Mouse (Mus musculus) lung, postnatal 0 days (tissue): Measurements from ENCODE around the gene Gm20388. TPM values are rescaled to one million over a fixed set of nuclear protein-coding genes. Genes with fewer than 3 reads are reported as not detected.

Source experiments
- ATAC-seq: fragments of 200-750 bp; cut with Nextera tagmentation; 2 replicates; pipeline ENCODE4 v1.8.0; 2017; ENCODE audit warnings: moderate library complexity
- DNase-seq: peaks from one replicate; pipeline ENCODE4 v3.0.0-alpha.2; 2016; ENCODE audit warnings: low spot score
- H3K27ac ChIP-seq: fragments of 300-500 bp; sonication (generic); 2 replicates; pipeline ENCODE4 v1.5.1; 2014; ENCODE audit warnings: antibody characterized with exemption, mild to moderate bottlenecking, low read length, mixed read lengths
- H3K27me3 ChIP-seq: fragments of 300-500 bp; sonication (generic); replicated peaks from 2 replicates; pipeline ENCODE4 v1.6.1; 2014; ENCODE audit warnings: low read length, mixed read lengths; ENCODE audit not compliant: insufficient read depth
- H3K36me3 ChIP-seq: fragments of 300-500 bp; sonication (generic); 2 replicates; pipeline ENCODE4 v1.6.1; 2014; ENCODE audit warnings: low read length, mixed read lengths; ENCODE audit not compliant: insufficient read depth
- H3K4me1 ChIP-seq: fragments of 300-500 bp; sonication (generic); 2 replicates; pipeline ENCODE4 v1.6.1; 2014; ENCODE audit warnings: antibody characterized with exemption, low read depth, low read length, mixed read lengths; ENCODE audit not compliant: insufficient read depth
- H3K4me2 ChIP-seq: fragments of 300-500 bp; sonication (generic); replicated peaks from 2 replicates; pipeline ENCODE4 v1.6.1; 2014; ENCODE audit warnings: low read depth, mild to moderate bottlenecking, low read length, moderate library complexity, mixed read lengths
- H3K4me3 ChIP-seq: fragments of 300-500 bp; sonication (generic); 2 replicates; pipeline ENCODE4 v1.5.1; 2014; ENCODE audit warnings: low read depth, low read length
- H3K9ac ChIP-seq: fragments of 300-500 bp; sonication (generic); replicated peaks from 2 replicates; pipeline ENCODE4 v1.6.1; 2014; ENCODE audit warnings: low read depth, mild to moderate bottlenecking
- H3K9me3 ChIP-seq: fragments of 300-500 bp; sonication (generic); 2 replicates; pipeline ENCODE4 v1.6.1; 2016; ENCODE audit warnings: low read length, mixed read lengths
- CTCF ChIP-seq: IDR thresholded peaks from 2 replicates; pipeline ENCODE4 v1.5.1; 2016; ENCODE audit warnings: antibody characterized with exemption, mild to moderate bottlenecking
- EP300 ChIP-seq: IDR thresholded peaks from 2 replicates; pipeline ENCODE4 v1.6.1; 2016; ENCODE audit warnings: antibody characterized with exemption, mild to moderate bottlenecking, control low read depth
- WGBS: fragments of 180-500 bp; shearing (Covaris S2); extraction: QIAGEN DNeasy Blood & Tissue Kit; methylation state at CpG from one replicate; pipeline ENCODE4 v1.1.7; 2014; 5-methylcytosine and 5-hydroxymethylcytosine counted together
- polyA plus RNA-seq: library from polyadenylated mRNA; unstranded; fragments of >200 nt; fragmentation: Nextera tagmentation; extraction: Ambion mirVana; gene quantifications from 2 replicates; pipeline ENCODE4 v1.2.1, GENCODE M21; 2015

Gene Gm20388
- polyA plus RNA-seq, 1 experiment from 2014 or later = not detected

DNA sequence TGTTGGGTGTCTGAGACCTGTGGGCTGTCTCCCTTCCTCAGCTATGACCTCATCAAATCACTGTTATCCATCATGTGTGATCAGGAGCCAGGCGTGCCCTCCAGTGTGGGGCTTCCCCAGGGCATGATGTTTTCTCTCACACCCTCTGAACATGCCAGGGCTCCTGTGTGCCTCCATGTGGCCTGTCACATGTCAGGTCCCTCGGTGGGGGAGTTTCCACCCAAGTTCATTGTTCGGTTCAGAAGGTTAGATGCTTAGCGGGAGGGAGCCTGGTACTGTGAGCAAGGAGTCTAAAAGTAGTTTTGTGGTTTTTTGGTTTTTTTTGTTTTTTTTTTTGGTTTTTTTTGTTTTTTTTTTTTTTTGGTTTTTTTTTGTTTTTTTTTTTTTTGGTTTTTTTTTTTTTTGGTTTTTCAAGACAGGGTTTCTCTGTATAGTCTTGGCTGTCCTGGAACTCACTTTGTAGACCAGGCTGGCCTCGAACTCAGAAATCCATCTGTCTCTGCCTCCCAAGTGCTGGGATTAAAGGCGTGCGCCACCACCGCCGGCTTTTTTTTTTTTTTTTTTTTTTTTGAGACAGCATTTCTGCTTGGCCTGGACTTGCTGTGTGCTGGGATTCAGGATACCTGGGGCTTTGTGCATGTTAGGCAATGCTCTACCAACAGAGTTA, 553.4 kb downstream of the Gm20388 start:
- DNase-seq (no peak), ATAC-seq (no peak)
- 94% methylated on average over 8 of the region's 9 CpGs for WGBS
- Histone ChIP-seq H3K36me3 (no peaks in the 10 kb centered on the region), H3K9me3 (no peaks in the 10 kb centered on the region), H3K9ac (no peak overlapping the region), H3K27me3 (no peaks in the 10 kb centered on the region), H3K4me2 (no peak overlapping the region), H3K27ac (no peak overlapping the region), H3K4me3 (no peak overlapping the region), H3K4me1 (peaks cover 26% of the 10 kb centered on the region; the same call in 1 of the 2 replicates)
- TF ChIP-seq EP300 (no peak), CTCF (no peak)

DNA sequence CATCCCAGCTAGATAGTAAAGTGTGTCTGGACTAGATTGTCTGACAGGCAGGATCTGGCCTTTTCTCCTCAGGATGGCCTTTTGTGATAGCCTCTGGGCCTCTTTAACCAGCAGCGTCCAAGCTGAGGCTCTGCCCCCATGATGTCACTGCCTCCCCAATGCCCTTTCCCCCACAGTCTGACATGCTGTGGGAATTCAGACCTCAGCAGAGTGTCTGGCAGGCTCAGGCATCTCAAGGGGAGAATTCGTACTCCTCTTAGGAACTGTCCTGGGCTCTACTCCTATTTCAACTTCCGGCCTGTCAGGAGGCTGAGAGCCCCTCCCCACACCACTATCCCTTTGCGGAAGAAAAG, 553.9 kb downstream of the Gm20388 start:
- no peaks in the 10 kb centered on the region for H3K9me3 ChIP-seq
- TF ChIP-seq CTCF (no peak), EP300 (no peak)
- peaks cover 24% of the 10 kb centered on the region; the same call in 1 of the 2 replicates for H3K4me1 ChIP-seq
- H3K27ac ChIP-seq = no peak overlapping the region
- no peak overlapping the region for H3K9ac ChIP-seq
- no peak for ATAC-seq
- DNase-seq = no peak
- 68% methylated on average over 4 of the region's 4 CpGs for WGBS
- no peaks in the 10 kb centered on the region for H3K27me3 ChIP-seq
- no peaks in the 10 kb centered on the region for H3K36me3 ChIP-seq
- no peak overlapping the region for H3K4me2 ChIP-seq
- H3K4me3 ChIP-seq = no peak overlapping the region

DNA sequence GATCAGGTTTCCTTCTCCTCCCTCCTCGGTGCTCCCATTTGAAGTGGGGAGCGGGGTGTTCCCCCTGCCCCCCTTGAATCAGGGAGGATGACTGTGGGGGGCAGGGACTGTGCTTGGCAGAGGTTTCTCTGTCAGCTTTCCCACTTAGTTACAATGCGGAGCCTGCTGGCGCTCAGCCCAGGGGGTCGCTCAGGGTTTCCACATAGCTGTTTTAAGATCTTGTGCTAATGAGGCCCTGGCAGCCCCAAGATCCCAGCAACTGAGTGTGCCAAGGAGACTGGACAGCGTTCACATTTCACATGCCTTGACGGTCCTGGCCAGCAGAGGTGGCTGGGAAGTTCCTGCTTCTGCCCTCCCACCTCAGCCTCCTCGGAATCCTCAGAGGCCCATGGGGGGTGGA, 555.1 kb downstream of the Gm20388 start:
- peak; percentile 14; the same call in 1 of the 2 replicates for TF ChIP-seq CTCF
- TF ChIP-seq EP300 = no peak
- H3K4me2 ChIP-seq = no peak overlapping the region
- H3K9me3 ChIP-seq = no peaks in the 10 kb centered on the region
- no peaks in the 10 kb centered on the region for H3K27me3 ChIP-seq
- no peak overlapping the region for H3K27ac ChIP-seq
- no peak overlapping the region for H3K9ac ChIP-seq
- peaks cover 15% of the 10 kb centered on the region; the same call in 1 of the 2 replicates for H3K4me1 ChIP-seq
- 8% methylated on average over 8 of the region's 8 CpGs for WGBS
- H3K36me3 ChIP-seq = no peaks in the 10 kb centered on the region
- DNase-seq (peak; percentile 82), ATAC-seq (peak; percentile 58)
- no peak overlapping the region for H3K4me3 ChIP-seq

GRCm38 (mm10) chr8:120466266-120466665, 555.6 kb downstream of the Gm20388 start:
- 64% methylated on average over 10 of the region's 10 CpGs for WGBS
- Histone ChIP-seq H3K4me2 (no peak overlapping the region), H3K9me3 (no peaks in the 10 kb centered on the region), H3K27ac (no peak overlapping the region), H3K9ac (no peak overlapping the region), H3K27me3 (no peaks in the 10 kb centered on the region), H3K36me3 (no peaks in the 10 kb centered on the region), H3K4me1 (peaks cover 11% of the 10 kb centered on the region; the same call in 1 of the 2 replicates), H3K4me3 (no peak overlapping the region)
- no peak for TF ChIP-seq CTCF
- no peak for TF ChIP-seq EP300
- ATAC-seq = no peak
- DNase-seq = no peak

DNA sequence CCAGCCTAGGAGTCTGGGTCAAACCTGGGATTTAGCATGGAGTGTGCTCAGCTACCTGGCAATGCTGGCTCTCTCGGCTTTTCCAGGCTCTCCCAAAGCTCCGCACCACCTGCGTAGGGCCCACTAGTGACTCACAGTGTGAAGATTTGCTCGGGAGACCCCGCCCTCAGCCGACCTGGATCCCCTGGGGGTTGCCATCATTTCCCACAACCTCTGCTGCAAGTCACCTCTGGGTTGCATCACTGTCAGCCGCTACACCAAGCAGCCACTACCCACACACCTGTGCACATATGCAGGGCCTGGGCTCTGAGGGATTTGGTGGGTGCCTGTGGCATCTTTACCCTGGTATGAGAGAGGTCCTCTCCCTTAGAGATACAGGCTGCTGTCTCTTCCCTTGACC, 557.0 kb downstream of the Gm20388 start:
- Histone ChIP-seq H3K27me3 (no peaks in the 10 kb centered on the region), H3K27ac (no peak overlapping the region), H3K9ac (no peak overlapping the region), H3K36me3 (no peaks in the 10 kb centered on the region), H3K4me3 (no peak overlapping the region), H3K9me3 (no peaks in the 10 kb centered on the region), H3K4me2 (no peak overlapping the region), H3K4me1 (peaks cover 5% of the 10 kb centered on the region; the same call in 1 of the 2 replicates)
- WGBS = 87% methylated on average over 7 of the region's 7 CpGs
- DNase-seq (no peak), ATAC-seq (no peak)
- TF ChIP-seq EP300 (no peak), CTCF (no peak)

GRCm38 (mm10) chr8:120470170-120470569, 559.5 kb downstream of the Gm20388 start:
- Histone ChIP-seq H3K27me3 (no peaks in the 10 kb centered on the region), H3K4me2 (no peak overlapping the region), H3K9me3 (no peaks in the 10 kb centered on the region), H3K27ac (no peak overlapping the region), H3K4me3 (no peak overlapping the region), H3K9ac (no peak overlapping the region), H3K36me3 (no peaks in the 10 kb centered on the region), H3K4me1 (peaks cover 12% of the 10 kb centered on the region)
- ATAC-seq (no peak), DNase-seq (no peak)
- no peak for TF ChIP-seq CTCF
- TF ChIP-seq EP300 = no peak
- WGBS = 86% methylated on average over 12 of the region's 12 CpGs
